Mouse (Mus musculus) brown adipose tissue, adult 24 weeks (tissue): ENCODE data around the gene Gab3. TPM values are rescaled to one million over a fixed set of nuclear protein-coding genes. Genes with fewer than 3 reads are reported as not detected.
A peak's percentile ranks its signal among the peaks of the same experiment; 100 is the strongest.
"Not testable (repeated sequence)": the region's sequence is repeated elsewhere in the genome, so short reads cannot be mapped to it uniquely, and the experiment has no call there.

Source experiments
- H3K27ac ChIP-seq: fragments of 200-500 bp; replicated peaks from 2 replicates; pipeline ENCODE4 v1.5.1; 2012; ENCODE audit warnings: low read depth, mild to moderate bottlenecking, low read length
- H3K4me1 ChIP-seq: fragments of 200-500 bp; 2 replicates; pipeline ENCODE4 v1.6.1; 2012; ENCODE audit warnings: low read length, mixed read lengths; ENCODE audit not compliant: control insufficient read depth, insufficient read depth, insufficient read length
- H3K4me3 ChIP-seq: fragments of 200-500 bp; 2 replicates; pipeline ENCODE4 v1.5.1; 2012; ENCODE audit warnings: low read depth, mild to moderate bottlenecking, low read length, moderate library complexity; ENCODE audit not compliant: insufficient read depth
- polyA plus RNA-seq: library from polyadenylated mRNA; stranded (reverse); fragments of >200 nt; gene quantifications from 2 replicates; pipeline ENCODE4 v1.2.4, GENCODE M21; 2012; ENCODE audit not compliant: missing spikeins, insufficient read depth, insufficient read length

Gab3 gene
- polyA plus RNA-seq, 1 experiment: 1.3 TPM

DNA sequence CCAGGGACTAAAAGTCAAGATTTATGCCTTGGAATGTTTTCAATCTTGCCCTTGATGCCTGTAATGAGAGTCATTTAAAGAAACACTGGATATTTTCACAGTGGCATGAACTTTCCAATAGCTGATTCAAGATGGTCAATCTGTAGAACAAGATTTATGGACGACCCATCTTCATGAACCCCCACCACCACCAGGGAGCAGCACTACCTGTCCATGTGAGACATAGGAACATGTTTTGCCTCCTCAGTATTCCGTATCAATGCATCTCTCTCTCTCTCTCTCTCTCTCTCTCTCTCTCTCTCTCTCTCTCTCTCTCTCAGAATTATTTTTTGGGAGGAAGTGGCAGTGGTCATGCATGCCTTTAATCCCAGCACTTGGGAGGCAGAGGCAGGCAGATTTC is 2.9 kb downstream of the Gab3 start:
- Histone ChIP-seq H3K4me1 (no peaks in the 10 kb centered on the region), H3K4me3 (no peak overlapping the region), H3K27ac (no peak overlapping the region)

DNA sequence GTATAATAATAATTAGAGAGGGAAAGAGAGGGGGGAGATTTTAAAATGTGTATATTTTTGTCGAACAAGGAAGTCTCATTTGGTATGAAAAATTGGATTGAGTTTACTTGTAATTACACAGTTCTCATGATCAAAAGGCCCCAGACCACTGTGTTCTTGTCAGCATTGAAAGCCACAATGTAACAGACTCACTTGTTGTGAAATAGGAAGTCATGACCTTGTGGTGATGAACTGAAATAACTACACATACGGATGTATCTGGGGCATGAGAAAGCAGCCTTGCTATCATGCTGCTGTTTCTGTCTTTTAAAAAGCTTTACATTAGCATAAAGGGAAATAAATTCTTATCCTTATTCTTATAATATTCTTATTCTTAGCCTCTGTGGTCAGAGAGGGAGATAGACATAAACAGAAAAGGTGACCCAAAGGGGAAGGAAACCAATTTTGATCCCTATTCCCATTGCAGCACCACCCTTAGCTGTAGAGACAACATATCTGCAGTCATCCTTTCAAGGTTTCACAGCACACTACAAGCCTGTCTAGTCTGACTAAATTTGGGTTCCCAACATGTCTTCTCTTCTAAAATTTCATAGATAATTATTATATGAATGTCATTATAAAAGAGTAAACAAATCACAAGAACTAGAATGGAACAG is 29.0 kb downstream of the Gab3 start:
- Histone ChIP-seq H3K27ac (no peak overlapping the region), H3K4me1 (no peaks in the 10 kb centered on the region), H3K4me3 (no peak overlapping the region)

DNA sequence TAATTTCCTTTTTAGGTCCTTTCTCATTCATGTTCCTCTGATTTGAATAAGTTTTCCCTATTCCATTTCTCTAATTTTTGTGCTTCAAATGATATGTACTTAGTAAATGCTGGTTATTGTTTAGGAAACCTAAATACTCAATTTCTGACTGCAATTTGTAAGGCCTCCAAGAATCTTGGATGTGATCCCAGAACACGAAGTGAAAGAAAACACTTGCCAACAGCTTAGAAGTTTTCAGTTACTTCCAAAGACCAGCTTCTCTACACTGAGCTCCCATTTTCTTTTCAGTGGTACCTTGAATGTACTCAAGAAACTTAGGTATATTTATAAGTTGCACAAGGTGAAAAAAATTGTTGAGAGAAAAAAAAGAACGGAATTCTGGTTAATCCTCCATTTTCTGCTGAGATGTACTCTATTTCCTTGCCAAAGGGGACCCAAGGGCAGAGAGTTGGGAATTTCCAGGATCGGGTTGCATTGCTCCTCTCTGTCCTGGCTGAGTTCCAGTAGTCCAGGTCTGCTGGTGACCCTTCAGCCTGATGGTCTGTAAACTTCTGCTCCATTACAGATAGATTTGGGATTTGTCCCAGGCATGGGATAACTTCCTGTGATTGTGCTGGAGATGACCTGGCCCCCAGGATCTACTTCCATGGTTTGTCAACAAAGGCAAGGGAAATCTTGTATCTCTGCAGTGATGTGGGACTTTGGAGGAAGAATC is 38.2 kb downstream of the Gab3 start:
- no peaks in the 10 kb centered on the region for H3K4me1 ChIP-seq
- no peak overlapping the region for H3K4me3 ChIP-seq
- peak overlapping the region; percentile 39; the same call in 1 of the 2 replicates for H3K27ac ChIP-seq

DNA sequence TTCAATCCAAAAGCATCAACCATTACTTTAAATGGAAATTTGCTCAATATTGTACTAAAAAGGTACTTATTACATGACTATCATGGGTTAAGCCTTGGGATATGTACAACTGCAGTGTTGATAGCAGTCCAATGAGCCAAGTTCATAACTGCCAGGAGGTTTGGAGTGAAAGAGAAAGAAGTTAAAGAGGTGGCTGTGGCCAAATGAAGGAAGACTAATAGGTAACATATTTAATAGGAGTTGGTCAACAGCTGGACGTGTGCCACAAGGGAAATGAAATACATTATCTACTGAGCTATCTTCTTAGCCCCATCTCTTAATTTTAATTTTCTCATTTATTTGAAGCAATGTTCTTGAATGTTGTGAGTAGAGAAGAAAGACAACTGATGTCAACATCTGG is 39.3 kb downstream of the Gab3 start:
- Histone ChIP-seq H3K27ac (no peak overlapping the region), H3K4me3 (no peak overlapping the region), H3K4me1 (no peaks in the 10 kb centered on the region)

DNA sequence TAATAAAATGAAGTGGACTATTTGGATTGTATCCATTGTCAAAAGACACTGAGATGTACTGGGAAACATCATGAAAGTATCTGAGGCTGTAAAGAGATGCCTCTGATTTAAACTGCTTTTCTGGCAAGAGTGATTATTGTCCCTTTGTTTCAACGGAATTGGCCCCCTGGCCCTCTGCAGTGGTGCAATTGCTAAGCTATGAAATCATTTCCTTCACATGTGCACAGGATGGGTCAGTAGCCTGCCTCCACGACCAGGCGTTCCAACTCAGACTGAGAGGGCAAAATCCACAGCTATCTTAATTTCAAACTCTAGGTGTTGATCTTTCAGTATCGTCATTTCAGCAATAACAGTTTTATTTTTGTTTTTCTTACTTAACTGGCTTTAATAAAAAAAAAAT is 40.7 kb downstream of the Gab3 start:
- H3K27ac ChIP-seq: peak overlapping the region; percentile 67
- H3K4me1 ChIP-seq: no peaks in the 10 kb centered on the region
- H3K4me3 ChIP-seq: no peak overlapping the region

DNA sequence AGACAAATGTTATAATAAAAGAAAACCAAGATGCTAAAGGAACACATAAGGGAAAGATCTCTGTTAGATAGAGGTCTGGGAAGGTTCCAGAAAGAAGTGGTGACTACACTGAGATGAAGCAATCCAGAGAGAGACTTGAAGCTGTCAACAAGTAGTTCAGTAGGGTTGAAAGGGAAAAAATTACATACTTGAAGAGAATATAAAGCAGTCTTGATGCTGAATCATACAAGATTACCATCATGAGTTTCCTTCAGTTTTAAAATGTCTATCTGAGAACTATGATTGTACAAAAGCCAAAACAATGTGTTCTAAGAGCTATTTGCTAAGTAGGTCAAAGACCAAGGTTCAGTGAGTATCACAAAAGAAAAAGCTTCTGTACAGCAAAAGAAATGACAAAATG is 48.6 kb downstream of the Gab3 start:
- Histone ChIP-seq H3K4me1 (no peaks in the 10 kb centered on the region), H3K27ac (no peak overlapping the region), H3K4me3 (no peak overlapping the region)

DNA sequence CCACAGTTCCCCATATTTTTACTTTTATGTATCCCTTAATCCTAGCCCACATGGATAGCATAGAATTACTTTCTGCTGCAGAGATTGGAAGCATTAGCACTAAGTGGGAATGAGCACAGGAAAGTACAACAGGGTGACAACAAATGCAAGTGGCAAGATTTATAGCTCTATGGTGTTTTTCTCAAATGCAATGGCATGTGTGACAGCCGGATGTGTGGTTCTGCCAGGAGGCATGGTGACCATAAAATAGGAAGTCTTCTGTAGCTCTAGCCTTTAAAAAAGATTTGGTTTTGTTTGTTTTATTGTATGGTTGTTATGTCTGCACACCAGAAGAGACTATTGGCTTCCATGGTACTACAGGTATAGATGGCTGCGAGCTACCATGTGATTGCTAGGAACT is 50.1 kb downstream of the Gab3 start:
- Histone ChIP-seq H3K4me1 (no peaks in the 10 kb centered on the region), H3K4me3 (no peak overlapping the region), H3K27ac (no peak overlapping the region)

DNA sequence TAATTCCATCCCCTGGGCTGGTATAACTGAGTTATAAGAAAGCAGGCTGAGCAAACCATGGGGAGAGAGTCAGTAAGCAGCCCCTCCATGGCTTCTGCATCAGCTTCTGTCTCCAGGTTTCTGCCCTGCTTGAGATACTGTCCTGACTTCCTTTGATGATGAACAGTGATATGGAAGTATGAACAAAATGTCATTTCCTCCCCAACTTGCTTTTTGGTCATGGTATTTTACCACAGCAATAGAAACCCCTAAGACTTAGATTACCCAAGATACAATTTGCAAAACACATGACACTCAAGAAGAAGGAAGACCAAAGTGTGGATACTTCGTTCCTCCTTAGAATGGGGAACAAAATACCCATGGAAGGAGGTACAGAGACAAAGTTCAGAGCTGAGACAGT is 51.2 kb downstream of the Gab3 start:
- not testable (repeated sequence) for H3K4me1 ChIP-seq, H3K4me3 ChIP-seq, H3K27ac ChIP-seq

DNA sequence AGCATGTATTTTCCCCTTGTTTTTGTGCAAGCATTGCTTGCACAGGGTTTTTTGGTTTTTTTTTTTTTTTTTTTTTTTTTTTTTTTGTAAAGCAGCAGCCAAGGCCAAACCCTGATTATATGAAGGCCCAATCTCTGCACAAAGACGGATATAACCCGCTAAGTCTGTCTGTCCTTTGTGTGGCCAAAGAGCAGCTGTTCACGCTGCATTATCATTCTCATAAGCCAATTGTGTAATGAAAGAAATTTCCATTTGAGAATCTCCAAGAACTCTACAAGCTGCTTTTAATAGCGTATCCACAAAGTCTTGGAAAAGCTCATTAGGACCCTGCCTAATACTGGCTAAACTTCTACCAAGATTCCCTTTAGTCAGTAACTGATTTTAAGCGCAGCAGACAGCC is 101.5 kb downstream of the Gab3 start:
- Histone ChIP-seq H3K4me3 (no peak overlapping the region), H3K27ac (no peak overlapping the region), H3K4me1 (no peaks in the 10 kb centered on the region)

DNA sequence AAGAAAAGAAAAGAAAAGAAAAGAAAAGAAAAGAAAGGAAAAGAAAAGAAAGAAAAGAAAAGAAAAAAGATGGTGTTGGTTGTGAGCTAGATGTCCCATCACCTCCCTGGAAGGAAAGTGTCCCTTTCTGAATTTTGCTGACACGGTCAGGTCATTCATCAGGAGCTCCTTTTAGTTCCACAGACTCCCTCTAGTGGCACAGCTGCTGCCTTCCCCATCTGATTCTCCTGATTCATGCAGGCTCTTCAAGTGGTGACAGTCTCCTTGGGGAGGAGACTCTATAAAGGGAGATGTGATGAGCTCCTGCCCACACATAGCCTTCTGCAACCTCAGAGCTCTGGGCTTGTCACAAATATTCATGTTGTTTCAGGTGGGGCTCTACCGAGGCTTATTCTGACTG is 122.4 kb downstream of the Gab3 start:
- not testable (repeated sequence) for H3K4me1 ChIP-seq, H3K27ac ChIP-seq

DNA sequence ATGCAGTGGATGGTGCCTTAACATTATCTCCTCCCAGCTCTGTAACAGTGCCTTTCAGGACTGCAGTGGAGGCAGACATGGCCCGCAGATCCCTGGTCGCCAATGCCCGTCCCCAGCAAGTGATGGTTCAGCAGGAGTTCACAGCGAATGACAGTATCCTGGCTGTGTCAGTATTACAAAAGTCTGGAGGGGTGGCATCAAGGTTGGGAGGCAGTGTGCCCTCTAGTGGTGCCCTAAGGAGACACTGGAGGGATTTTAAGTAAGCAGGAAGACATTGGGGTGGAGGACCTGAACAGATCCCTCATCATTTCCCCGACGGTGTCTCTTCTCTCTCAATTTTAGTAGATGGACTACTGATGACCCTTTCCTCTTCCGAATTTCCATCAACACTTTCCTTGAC is 126.1 kb downstream of the Gab3 start:
- not testable (repeated sequence) for H3K4me3 ChIP-seq, H3K4me1 ChIP-seq, H3K27ac ChIP-seq

More for the DNA sequence above, 122.4 kb downstream of the Gab3 start:
- H3K4me3 ChIP-seq: not testable (repeated sequence)

Other genes with a start within 250 kb of the Gab3 start
- not detected in 2 replicates for gene Gm5936, start 248.3 kb downstream of the Gab3 start, polyA plus RNA-seq
- gene Dkc1, start 10.4 kb upstream of the Gab3 start, polyA plus RNA-seq: 16.1 and 29.9 TPM in 2 replicates
- 53.7 and 57.8 TPM in 2 replicates for gene Mpp1, start 45.6 kb upstream of the Gab3 start, polyA plus RNA-seq
- gene Smim9, start 78.3 kb upstream of the Gab3 start, polyA plus RNA-seq: not detected in 2 replicates